Comparison of ENCODE assay signal across 8 mouse cellular contexts in the genomic region with DNA sequence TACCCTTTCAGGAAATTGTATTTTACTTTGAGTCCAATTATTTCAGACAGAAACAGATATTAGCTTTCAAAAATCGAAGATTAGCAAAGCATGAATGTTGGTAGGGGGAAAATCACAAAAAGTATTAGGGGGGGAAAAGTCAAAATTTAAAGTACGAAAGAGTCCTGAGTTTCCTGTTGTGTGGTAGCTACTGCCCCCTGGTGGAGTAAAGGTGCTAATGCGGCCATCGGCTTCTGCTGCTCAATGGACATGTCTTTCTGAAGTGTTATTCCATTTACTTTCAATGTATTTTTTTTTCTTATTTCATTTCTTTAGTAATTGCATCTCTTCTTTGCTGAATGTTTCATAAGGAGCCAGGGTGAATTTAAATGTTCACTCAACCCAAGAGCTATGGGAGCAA.
DNase-seq lines count a peak whose midpoint lies in the region; ATAC-seq and TF ChIP-seq lines count a peak whose summit lies in the region.

No protein-coding gene starts in this region.

- no peak overlapping the region for H3K27ac ChIP-seq in liver, adult 2 months (replicated peaks; ENCODE audit: insufficient read depth, low read depth, low read length)
- no peak overlapping the region for H3K27ac ChIP-seq in liver, embryonic 11.5 days (ENCODE audit: low read depth, low read length)
- H3K27ac ChIP-seq in heart, embryonic 13.5 days (replicated peaks), result peak overlapping the region; percentile 58

- no peaks in the 10 kb centered on the region for H3K4me1 ChIP-seq in liver, adult 2 months (ENCODE audit: control insufficient read depth, insufficient read depth, low read length)
- H3K4me1 ChIP-seq in liver, embryonic 11.5 days (replicated peaks; ENCODE audit: control insufficient read depth, insufficient read depth, low read length), result no peaks in the 10 kb centered on the region
- H3K4me1 ChIP-seq in heart, embryonic 13.5 days, result peaks cover 9% of the 10 kb centered on the region

- no peaks in the 10 kb centered on the region for H3K36me3 ChIP-seq in liver, adult 2 months (ENCODE audit: control insufficient read depth, insufficient read depth, low read length)
- H3K36me3 ChIP-seq in liver, embryonic 11.5 days (ENCODE audit: control insufficient read depth, insufficient read depth, low read length), result no peaks in the 10 kb centered on the region
- no peaks in the 10 kb centered on the region for H3K36me3 ChIP-seq in heart, embryonic 13.5 days

- TF ChIP-seq CTCF in liver, adult 2 months (IDR thresholded peaks at IDR 0.05; ENCODE audit: low read depth, low read length), result peak; percentile 80

- no peak overlapping the region for H3K4me3 ChIP-seq in liver, adult 2 months (ENCODE audit: insufficient read depth, low read depth, low read length)
- H3K4me3 ChIP-seq in liver, embryonic 11.5 days (ENCODE audit: low read depth, low read length), result no peak overlapping the region
- no peak overlapping the region for H3K4me3 ChIP-seq in heart, embryonic 13.5 days

- ATAC-seq in liver, embryonic 11.5 days (replicated peaks; ENCODE audit: low FRiP score), result no peak
- no peak for ATAC-seq in heart, embryonic 13.5 days (ENCODE audit: extremely low read depth, insufficient number of reproducible peaks, low FRiP score, low TSS enrichment)

- no peak for TF ChIP-seq POLR2A in liver, adult 2 months (IDR thresholded peaks at IDR 0.05; ENCODE audit: extremely low read depth, insufficient read depth, low read length)

- H3K9me3 ChIP-seq in liver, embryonic 11.5 days (ENCODE audit: control insufficient read depth, low read length), result no peaks in the 10 kb centered on the region
- no peaks in the 10 kb centered on the region for H3K9me3 ChIP-seq in heart, embryonic 13.5 days

- H3K9ac ChIP-seq in liver, adult 2 months (ENCODE audit: low read depth, low read length), result no peak overlapping the region
- H3K9ac ChIP-seq in liver, embryonic 11.5 days (ENCODE audit: low read depth, low read length), result no peak overlapping the region
- no peak overlapping the region for H3K9ac ChIP-seq in heart, embryonic 13.5 days

- 10% methylated on average over 4 of the region's 4 CpGs for WGBS in liver, adult 2 months
- 17% methylated on average over 4 of the region's 4 CpGs for WGBS in liver, embryonic 11.5 days
- WGBS in heart, embryonic 13.5 days, result 17% methylated on average over 4 of the region's 4 CpGs

- peak; percentile 33 for DNase-seq in liver, adult 2 months (ENCODE audit: extremely low read depth, low read depth, low spot score)
- no peak for DNase-seq in liver, embryonic 11.5 days (ENCODE audit: low spot score)
- peak; percentile 25 for DNase-seq in T-cell, adult 2 months (ENCODE audit: low spot score)
- DNase-seq in embryo, embryonic 10 days (ENCODE audit: low spot score), result peak; percentile 65
- peak; percentile 51 to 58 for DNase-seq in layer of hippocampus, postnatal 36 days
- DNase-seq in naive thymus-derived CD4-positive, alpha-beta T cell, adult 2 months (ENCODE audit: low read depth), result peak; percentile 65
- DNase-seq in thymus, postnatal 10 days (ENCODE audit: low spot score in 2 of 2), result peak; percentile 9 to 46

- H3K27me3 ChIP-seq in liver, adult 2 months (ENCODE audit: control insufficient read depth, insufficient read depth, low read length), result no peaks in the 10 kb centered on the region
- no peaks in the 10 kb centered on the region for H3K27me3 ChIP-seq in liver, embryonic 11.5 days (replicated peaks; ENCODE audit: control insufficient read depth, insufficient read depth, low read length)
- H3K27me3 ChIP-seq in heart, embryonic 13.5 days (replicated peaks), result no peaks in the 10 kb centered on the region

- no peaks in the 10 kb centered on the region for H3K79me2 ChIP-seq in liver, adult 2 months (ENCODE audit: control insufficient read depth, insufficient read depth, low read length)

- no peak overlapping the region for H3K4me2 ChIP-seq in liver, embryonic 11.5 days
- H3K4me2 ChIP-seq in heart, embryonic 13.5 days, result no peak overlapping the region
